Mouse (Mus musculus) brain, embryonic 14.5 days (tissue): ENCODE data around the gene Htra3.

Source experiments
- CTCF ChIP-seq: fragments of 200-500 bp; IDR thresholded peaks from 2 replicates; pipeline ENCODE4 v1.5.1; 2012; ENCODE audit warnings: inconsistent platforms, mild to moderate bottlenecking, moderate library complexity, borderline replicate concordance; ENCODE audit not compliant: insufficient read depth, insufficient read length; ENCODE audit errors: extremely low read depth
- POLR2A ChIP-seq: fragments of 200-500 bp; IDR thresholded peaks from 2 replicates; pipeline ENCODE4 v1.6.1; 2012; ENCODE audit warnings: mild to moderate bottlenecking, inconsistent platforms, borderline replicate concordance; ENCODE audit not compliant: poor library complexity, insufficient read depth, insufficient read length, severe bottlenecking; ENCODE audit errors: extremely low read depth

DNA sequence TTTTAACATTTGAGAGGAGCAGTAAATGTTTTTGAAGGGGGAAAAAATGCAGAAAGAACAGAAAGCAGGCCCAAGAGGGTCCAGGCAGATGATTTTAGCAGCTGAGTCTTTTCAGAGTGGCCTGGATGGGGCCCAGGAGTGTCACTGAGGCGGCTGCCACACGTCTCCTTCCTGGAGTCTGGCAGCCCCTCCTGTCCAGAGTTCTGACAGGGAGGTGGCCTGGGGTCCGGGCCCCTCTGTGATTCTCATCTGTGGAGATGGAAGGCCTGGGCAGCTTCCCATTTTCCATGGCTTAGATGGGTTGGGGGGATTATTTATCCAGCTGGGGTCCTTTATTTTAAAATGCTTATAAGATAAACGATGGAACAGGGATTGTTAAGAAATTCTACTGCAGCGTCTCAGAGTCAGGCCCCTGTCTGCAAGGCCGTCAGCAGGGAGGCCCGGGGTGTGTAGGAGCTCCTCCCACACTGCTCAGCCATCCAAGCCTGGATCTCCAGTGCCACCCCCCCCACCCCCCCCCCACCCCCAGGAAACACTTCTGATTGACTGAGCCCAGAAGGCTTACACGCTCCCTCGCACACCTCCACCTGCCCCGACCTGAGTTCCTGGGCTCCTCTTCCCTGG lies 37.5 kb downstream of the Htra3 start:
- TF ChIP-seq CTCF = no peak
- TF ChIP-seq POLR2A = no peak
